Mouse (Mus musculus) small intestine, adult 2 months (tissue): ENCODE data around the gene Ap3b2. TPM values are rescaled to one million over a fixed set of nuclear protein-coding genes. Genes with fewer than 3 reads are reported as not detected.

Experiments
- H3K27ac ChIP-seq: fragments of 200-500 bp; 2 replicates; pipeline ENCODE4 v1.5.1; 2012; ENCODE audit warnings: low read depth, low read length, control low read depth, inconsistent platforms; ENCODE audit not compliant: insufficient read depth
- H3K27me3 ChIP-seq: fragments of 200-500 bp; 2 replicates; pipeline ENCODE4 v1.6.1; 2012; ENCODE audit warnings: mild to moderate bottlenecking, moderate library complexity, low read length, inconsistent platforms; ENCODE audit not compliant: control insufficient read depth, insufficient read depth
- H3K36me3 ChIP-seq: fragments of 200-500 bp; 2 replicates; pipeline ENCODE4 v1.6.1; 2012; ENCODE audit warnings: mild to moderate bottlenecking, low read length, control low read depth, inconsistent platforms; ENCODE audit not compliant: control insufficient read depth, insufficient read depth
- H3K4me1 ChIP-seq: fragments of 200-500 bp; 2 replicates; pipeline ENCODE4 v1.6.1; 2012; ENCODE audit warnings: low read length, inconsistent platforms, mixed read lengths; ENCODE audit not compliant: control insufficient read depth, insufficient read depth, insufficient read length
- H3K4me3 ChIP-seq: fragments of 200-500 bp; 2 replicates; pipeline ENCODE4 v1.5.1; 2012; ENCODE audit warnings: low read depth, mild to moderate bottlenecking, control low read depth, inconsistent platforms, low read length, moderate library complexity
- CTCF ChIP-seq: fragments of 200-500 bp; IDR thresholded peaks from 2 replicates; pipeline ENCODE4 v1.5.1; 2012; ENCODE audit warnings: low read depth, mild to moderate bottlenecking, control low read depth, inconsistent platforms, low read length, moderate library complexity, mixed read lengths; ENCODE audit not compliant: insufficient replicate concordance, insufficient read length; ENCODE audit errors: extremely low read depth
- POLR2A ChIP-seq: fragments of 200-500 bp; IDR thresholded peaks from 2 replicates; pipeline ENCODE4 v1.6.1; 2012; ENCODE audit warnings: low read depth, mild to moderate bottlenecking, control low read depth, inconsistent platforms, low read length, moderate library complexity
- WGBS: fragments of 180-500 bp; shearing (Covaris S2); methylation state at CpG from one replicate; pipeline ENCODE4 v1.1.7; 2018; 5-methylcytosine and 5-hydroxymethylcytosine counted together
- polyA plus RNA-seq: library from polyadenylated mRNA; depleted of rRNA; stranded (reverse); fragments of >200 nt; gene quantifications from 2 replicates; pipeline ENCODE4 v1.2.3, GENCODE M21; 2012; rRNA removed

Ap3b2 gene
- 0.89 and 1.4 TPM in 2 replicates for polyA plus RNA-seq

DNA sequence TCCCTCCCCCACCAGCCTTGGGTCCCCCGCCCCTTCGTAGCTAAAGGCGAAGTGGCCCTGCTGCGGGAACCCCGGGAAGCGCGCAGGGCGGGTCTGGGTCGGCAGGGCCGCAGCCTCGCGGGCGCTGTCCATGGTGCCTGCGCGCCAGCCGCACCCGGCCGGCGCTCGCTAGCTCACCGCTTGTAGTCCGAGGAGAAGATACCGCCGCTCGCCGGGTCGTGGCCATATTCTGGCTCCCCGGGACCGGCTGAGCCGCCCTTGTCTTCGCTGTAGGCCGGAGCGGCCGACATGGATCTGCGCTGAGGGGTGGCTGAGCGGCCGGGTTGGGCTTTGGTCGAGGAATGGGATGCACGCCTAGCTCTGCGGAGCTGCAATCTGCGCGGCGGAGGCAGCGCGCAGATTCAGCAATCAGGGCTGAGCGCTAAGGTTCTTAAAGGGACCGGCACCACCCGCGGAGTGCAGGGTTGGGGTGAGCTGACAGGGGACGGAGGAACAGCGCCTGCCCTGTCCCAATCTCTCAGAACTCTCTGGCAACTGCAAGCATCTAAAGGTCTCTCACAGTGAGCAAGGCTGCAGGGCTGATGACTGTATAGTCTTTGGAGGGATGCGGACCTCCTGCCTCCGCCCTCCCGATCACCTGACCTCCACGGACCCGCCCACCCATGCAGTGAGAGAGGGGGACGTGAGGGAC lies at the start of gene Ap3b2:
Ap3b2 (minus strand) TSS at position 595 of the 691 bp plus-strand sequence.
- no peaks in the 10 kb centered on the region for H3K27me3 ChIP-seq
- WGBS = under 1% methylated on average over 57 of the region's 57 CpGs
- no peak for TF ChIP-seq POLR2A
- TF ChIP-seq CTCF = no peak
- no peak within 1 kb of the TSS for H3K27ac ChIP-seq
- H3K36me3 ChIP-seq = no peaks in the 10 kb centered on the region
- H3K4me1 ChIP-seq = 0 out of 2 replicates have a peak, but pooled peaks cover 5% of the 10 kb centered on the region
- peak within 1 kb of the TSS; percentile 60 for H3K4me3 ChIP-seq

DNA sequence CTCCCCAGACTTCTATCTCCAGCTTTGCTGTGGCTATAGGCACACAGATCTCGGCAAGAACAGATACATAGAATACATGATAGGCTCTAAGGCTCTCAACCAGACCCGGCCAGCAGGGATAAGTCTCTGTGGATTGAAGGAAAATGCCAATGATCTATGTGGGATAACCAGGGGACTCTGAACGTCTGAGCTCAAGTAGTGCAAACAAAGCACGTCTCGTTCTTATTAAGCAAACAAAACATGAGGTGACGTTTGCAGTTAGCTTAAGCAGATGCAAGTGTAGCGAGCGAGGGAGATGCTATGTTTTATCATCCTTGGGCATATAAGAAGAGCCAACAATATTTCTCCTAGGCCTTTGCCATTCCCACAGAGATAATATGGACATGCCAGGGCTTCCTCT lies 49.2 kb upstream of the Ap3b2 start:
- H3K27ac ChIP-seq = no peak overlapping the region
- 25% methylated on average over 8 of the region's 8 CpGs for WGBS
- H3K4me3 ChIP-seq = no peak overlapping the region
- H3K36me3 ChIP-seq = no peaks in the 10 kb centered on the region
- H3K4me1 ChIP-seq = no peaks in the 10 kb centered on the region
- H3K27me3 ChIP-seq = no peaks in the 10 kb centered on the region
- TF ChIP-seq POLR2A (no peak), CTCF (no peak)

DNA sequence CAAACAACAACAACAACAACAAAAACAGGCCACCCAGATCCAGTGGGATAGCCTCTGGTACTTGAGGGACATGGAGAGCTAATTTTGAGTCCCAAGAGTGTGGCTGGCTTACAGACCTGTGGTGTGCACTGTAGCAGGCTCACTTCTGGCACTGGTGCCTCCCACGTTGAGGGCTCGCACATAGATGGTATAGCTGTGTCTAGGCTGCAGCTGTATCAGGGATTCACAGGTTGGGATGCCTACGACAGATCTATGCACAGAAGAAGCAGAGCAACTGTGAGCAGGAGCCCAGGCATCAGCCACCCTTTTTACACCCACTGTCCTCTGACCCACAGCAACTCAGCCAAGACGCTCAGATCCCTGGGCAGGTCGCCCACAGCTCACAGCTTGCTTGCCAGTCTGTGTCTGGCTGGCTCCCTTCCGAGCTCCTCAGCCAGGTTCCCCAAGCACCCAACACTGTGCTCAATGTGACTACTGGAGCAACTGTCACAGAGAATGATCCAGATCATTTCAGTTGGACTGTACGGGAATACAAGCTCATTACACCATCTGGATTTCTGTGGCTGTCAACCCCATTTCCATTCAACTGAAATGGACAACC lies 48.3 kb upstream of the Ap3b2 start:
- Histone ChIP-seq H3K4me3 (no peak overlapping the region), H3K27me3 (no peaks in the 10 kb centered on the region), H3K36me3 (no peaks in the 10 kb centered on the region), H3K4me1 (no peaks in the 10 kb centered on the region), H3K27ac (no peak overlapping the region)
- TF ChIP-seq CTCF (no peak), POLR2A (no peak)
- WGBS = 72% methylated on average over 7 of the region's 7 CpGs

DNA sequence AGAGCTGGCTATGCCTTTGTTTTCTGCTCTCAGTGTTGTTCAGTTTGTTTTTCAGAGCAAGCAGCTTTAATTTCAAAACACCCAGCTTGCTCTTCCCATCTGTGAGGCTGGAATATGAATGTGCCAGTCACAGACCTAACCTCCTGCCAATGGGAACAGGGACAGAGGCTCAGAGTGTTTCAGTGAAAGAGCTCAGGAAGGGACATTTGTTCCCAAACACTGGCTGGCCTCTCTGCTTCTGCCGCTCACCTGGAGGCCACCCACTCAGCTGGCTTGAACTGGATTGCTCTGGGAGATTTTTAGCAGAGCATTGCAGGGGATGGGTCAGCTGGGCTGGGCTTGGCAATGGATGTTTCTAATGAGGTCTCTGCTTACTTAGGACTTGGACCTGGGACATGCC lies 47.3 kb upstream of the Ap3b2 start:
- TF ChIP-seq CTCF (no peak), POLR2A (no peak)
- Histone ChIP-seq H3K27ac (no peak overlapping the region), H3K27me3 (no peaks in the 10 kb centered on the region), H3K4me3 (no peak overlapping the region), H3K4me1 (no peaks in the 10 kb centered on the region), H3K36me3 (no peaks in the 10 kb centered on the region)
- 39% methylated on average over 1 of the region's 1 CpGs for WGBS

DNA sequence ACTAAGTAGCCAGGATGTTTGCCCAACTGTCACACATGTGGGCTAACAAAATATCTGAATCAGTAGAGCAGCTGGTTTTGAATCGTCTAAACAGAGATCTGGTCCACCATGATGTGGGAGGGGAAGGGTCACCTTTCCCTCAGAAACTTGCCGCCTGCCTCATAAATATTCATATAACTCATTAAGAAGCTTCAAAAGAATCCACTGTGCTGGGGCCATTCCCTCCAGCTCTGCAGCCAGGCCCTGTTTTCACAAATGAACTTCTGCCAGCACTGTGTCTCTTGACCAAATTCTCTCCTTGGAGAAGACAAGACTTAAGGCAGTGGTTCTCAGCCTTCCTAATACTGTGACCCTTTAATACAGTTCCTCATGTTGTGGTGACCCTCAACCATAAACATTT lies 45.8 kb upstream of the Ap3b2 start:
- WGBS = 58% methylated on average over 2 of the region's 2 CpGs
- Histone ChIP-seq H3K27ac (no peak overlapping the region), H3K36me3 (peaks cover 2% of the 10 kb centered on the region), H3K4me1 (no peaks in the 10 kb centered on the region), H3K4me3 (no peak overlapping the region), H3K27me3 (no peaks in the 10 kb centered on the region)
- no peak for TF ChIP-seq POLR2A
- no peak for TF ChIP-seq CTCF

DNA sequence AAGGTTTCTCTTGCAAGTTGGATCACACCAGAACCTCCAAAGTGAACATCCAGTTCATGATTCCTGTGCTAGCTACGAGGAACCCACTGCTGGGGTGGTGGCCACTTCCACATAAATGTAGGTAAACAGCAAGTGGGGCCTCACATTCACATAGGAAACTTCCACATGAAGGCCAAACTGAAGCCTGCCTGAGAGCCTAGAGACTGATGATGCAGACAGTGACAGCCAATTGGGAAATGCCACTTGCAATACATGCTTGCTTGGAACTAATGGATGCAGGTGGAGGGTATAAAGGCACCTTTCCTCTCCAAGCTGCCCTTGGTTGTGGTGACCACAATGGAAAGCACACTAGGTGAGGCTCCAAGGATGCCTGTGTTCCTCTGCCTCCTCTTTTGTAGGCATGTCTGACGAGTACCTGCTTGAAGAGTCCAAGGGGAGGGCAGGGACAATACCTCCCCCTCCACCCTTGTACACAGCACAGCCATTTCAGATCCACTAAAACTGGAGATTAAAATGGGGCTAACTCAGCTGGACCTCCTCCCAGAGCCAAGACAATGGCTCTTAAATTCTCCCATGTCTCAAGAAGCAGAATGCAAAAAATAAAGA lies 44.4 kb upstream of the Ap3b2 start:
- no peaks in the 10 kb centered on the region for H3K4me1 ChIP-seq
- no peak for TF ChIP-seq POLR2A
- TF ChIP-seq CTCF = no peak
- peaks cover 12% of the 10 kb centered on the region for H3K36me3 ChIP-seq
- 73% methylated on average over 2 of the region's 2 CpGs for WGBS
- H3K27me3 ChIP-seq = no peaks in the 10 kb centered on the region
- H3K4me3 ChIP-seq = no peak overlapping the region
- no peak overlapping the region for H3K27ac ChIP-seq

DNA sequence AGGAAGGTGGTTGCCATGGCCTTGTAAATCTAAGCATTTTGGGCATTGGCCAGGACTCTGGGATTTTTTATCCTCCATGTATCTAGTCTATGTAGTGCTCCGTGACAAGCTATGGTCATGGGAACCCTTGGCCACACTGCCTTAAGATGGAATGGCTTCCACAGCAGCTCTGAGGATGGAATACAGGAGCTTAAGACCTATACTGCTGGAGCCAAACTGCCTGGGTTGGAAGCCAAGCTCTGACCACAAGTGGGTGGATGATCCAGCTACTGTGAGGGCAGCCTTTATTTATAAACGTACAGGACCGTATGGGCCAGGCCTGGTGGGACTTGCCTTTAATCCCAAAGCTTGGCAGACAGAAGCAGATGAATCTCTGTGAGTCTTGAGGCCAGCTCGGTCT lies 42.8 kb upstream of the Ap3b2 start:
- no peak overlapping the region for H3K27ac ChIP-seq
- no peak overlapping the region for H3K4me3 ChIP-seq
- peaks cover 20% of the 10 kb centered on the region for H3K36me3 ChIP-seq
- H3K4me1 ChIP-seq = no peaks in the 10 kb centered on the region
- no peaks in the 10 kb centered on the region for H3K27me3 ChIP-seq
- TF ChIP-seq CTCF (no peak), POLR2A (no peak)
- WGBS = 89% methylated on average over 4 of the region's 4 CpGs
